Mouse (Mus musculus) heart, adult 2 months (tissue): ENCODE measurements at regions not wholly inside any gene's neighbourhood (a gene's known extent, or its start where the extent isn't known, plus 50 kb on each side); places are given as distances from the start of the nearest gene placed in this dataset.

ENCODE experiments used
- DNase-seq, 2 experiments: peaks; one replicate each; pipeline ENCODE4 v3.0.0; 2021
- H3K27ac ChIP-seq: fragments of 200-600 bp; 2 replicates; pipeline ENCODE4 v1.8.1; 2022
- H3K27me3 ChIP-seq: fragments of 200-500 bp; 2 replicates; pipeline ENCODE4 v1.6.1; 2012; ENCODE audit warnings: mild to moderate bottlenecking, low read length, inconsistent platforms, mixed read lengths; ENCODE audit not compliant: control insufficient read depth, insufficient read depth
- H3K36me3 ChIP-seq: fragments of 200-500 bp; 2 replicates; pipeline ENCODE4 v1.6.1; 2012; ENCODE audit warnings: low read length, inconsistent platforms; ENCODE audit not compliant: control insufficient read depth, insufficient read depth
- H3K4me1 ChIP-seq: fragments of 200-500 bp; 2 replicates; pipeline ENCODE4 v1.6.1; 2011; ENCODE audit warnings: low read length; ENCODE audit not compliant: control insufficient read depth, insufficient read depth
- H3K4me3 ChIP-seq: fragments of 200-600 bp; 2 replicates; pipeline ENCODE4 v1.8.1; 2022
- H3K79me2 ChIP-seq: fragments of 200-500 bp; replicated peaks from 2 replicates; pipeline ENCODE4 v1.6.1; 2012; ENCODE audit warnings: mild to moderate bottlenecking, inconsistent platforms, low read length, moderate library complexity, mixed read lengths; ENCODE audit not compliant: control insufficient read depth, insufficient read depth
- H3K9ac ChIP-seq: fragments of 200-500 bp; 2 replicates; pipeline ENCODE4 v1.6.1; 2012; ENCODE audit warnings: low read depth, mild to moderate bottlenecking, control low read depth, inconsistent platforms, low read length, mixed read lengths
- CTCF ChIP-seq: fragments of 200-600 bp; IDR thresholded peaks from 2 replicates; pipeline ENCODE4 v1.8.1; 2022; ENCODE audit warnings: antibody characterized with exemption, mild to moderate bottlenecking, moderate library complexity
- EP300 ChIP-seq: fragments of 200-500 bp; IDR thresholded peaks from 2 replicates; pipeline ENCODE4 v1.6.1; 2011; ENCODE audit warnings: low read depth, low read length, control low read depth; ENCODE audit not compliant: insufficient read depth
- POLR2A ChIP-seq: fragments of 200-500 bp; IDR thresholded peaks from 2 replicates; pipeline ENCODE4 v1.6.1; 2011; ENCODE audit warnings: mild to moderate bottlenecking, low read depth, low read length, control low read depth; ENCODE audit not compliant: insufficient read depth
- WGBS: fragments of 180-500 bp; shearing (Covaris S2); methylation state at CpG from one replicate; pipeline ENCODE4 v1.1.7; 2018; 5-methylcytosine and 5-hydroxymethylcytosine counted together
- intact Hi-C: fragments of 180-260 bp; cut with DNase I; formaldehyde crosslinking; loops from one replicate; pipeline ENCODE4 v1.15.1; 2025

- Histone ChIP-seq H3K27ac (no peak overlapping the region), H3K79me2 (no peaks in the 10 kb centered on the region), H3K27me3 (no peaks in the 10 kb centered on the region), H3K4me3 (no peak overlapping the region), H3K9ac (no peak overlapping the region), H3K36me3 (no peaks in the 10 kb centered on the region), H3K4me1 (no peaks in the 10 kb centered on the region)
- TF ChIP-seq POLR2A (no peak), EP300 (no peak), CTCF (no peak)
- 13% methylated on average over 1 of the region's 1 CpGs for WGBS
- no peak for DNase-seq
- intact Hi-C loops, result no loop called here
Observed at GRCm38 (mm10) chr12:65502045-65502444, 276.7 kb downstream of the Wdr20rt start.

- H3K9ac ChIP-seq, result no peak overlapping the region
Observed at GRCm38 (mm10) chr12:65513070-65513469, 287.8 kb downstream of the Wdr20rt start.

DNA sequence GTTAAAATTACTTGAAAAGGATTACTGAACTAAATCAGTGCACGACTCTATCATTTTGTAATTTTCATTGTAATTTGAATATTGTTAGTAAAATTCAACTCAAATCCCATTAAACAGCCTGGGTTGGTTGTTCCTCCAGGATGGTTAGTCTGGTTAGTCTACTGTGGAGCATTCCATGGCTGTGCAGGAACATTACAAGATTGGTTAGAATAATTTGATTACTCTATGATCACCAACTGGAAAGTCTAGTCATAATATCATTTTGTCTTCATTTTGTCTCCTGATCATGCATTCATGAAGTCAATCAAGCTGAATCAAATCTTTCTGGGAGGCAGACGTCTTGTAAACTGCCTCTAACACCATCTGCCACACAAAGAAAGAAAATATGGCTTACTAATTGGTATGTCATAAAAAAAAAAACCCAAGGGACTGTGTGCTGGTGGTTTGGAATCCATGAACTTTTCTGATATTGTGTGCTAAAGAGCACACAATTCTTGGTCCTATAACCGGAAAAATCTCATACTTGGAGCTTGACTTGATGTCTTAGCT, 308.9 kb downstream of the Wdr20rt start:
- H3K27me3 ChIP-seq, result no peaks in the 10 kb centered on the region
- TF ChIP-seq POLR2A (no peak), EP300 (no peak), CTCF (no peak)
- intact Hi-C loops, result no loop called here
- DNase-seq, result no peak
- H3K79me2 ChIP-seq, result no peaks in the 10 kb centered on the region
- no peak overlapping the region for H3K4me3 ChIP-seq
- WGBS, result 56% methylated on average over 3 of the region's 3 CpGs
- no peaks in the 10 kb centered on the region for H3K36me3 ChIP-seq
- H3K4me1 ChIP-seq, result no peaks in the 10 kb centered on the region
- no peak overlapping the region for H3K9ac ChIP-seq
- H3K27ac ChIP-seq, result no peak overlapping the region

More at GRCm38 (mm10) chr12:65513070-65513469, 287.8 kb downstream of the Wdr20rt start:
- no peaks in the 10 kb centered on the region for H3K79me2 ChIP-seq
- H3K27ac ChIP-seq, result no peak overlapping the region
- no peak for DNase-seq
- H3K4me1 ChIP-seq, result no peaks in the 10 kb centered on the region
- no peaks in the 10 kb centered on the region for H3K36me3 ChIP-seq
- 71% methylated on average over 1 of the region's 1 CpGs for WGBS
- H3K27me3 ChIP-seq, result no peaks in the 10 kb centered on the region
- TF ChIP-seq EP300 (no peak), CTCF (no peak)
- H3K4me3 ChIP-seq, result no peak overlapping the region
- intact Hi-C loops, result no loop called here

- no peaks in the 10 kb centered on the region for H3K36me3 ChIP-seq
- no peaks in the 10 kb centered on the region for H3K79me2 ChIP-seq
- H3K27me3 ChIP-seq, result no peaks in the 10 kb centered on the region
- no peaks in the 10 kb centered on the region for H3K4me1 ChIP-seq
- intact Hi-C loops, result no loop called here
- WGBS, result 90% methylated on average over 4 of the region's 4 CpGs
- TF ChIP-seq CTCF (no peak), EP300 (no peak), POLR2A (no peak)
- no peak overlapping the region for H3K9ac ChIP-seq
- no peak for DNase-seq
- H3K27ac ChIP-seq, result no peak overlapping the region
- no peak overlapping the region for H3K4me3 ChIP-seq
Observed at GRCm38 (mm10) chr12:65548301-65548700, 323.0 kb downstream of the Wdr20rt start.

- DNase-seq, result no peak
- Histone ChIP-seq H3K36me3 (no peaks in the 10 kb centered on the region), H3K4me3 (no peak overlapping the region), H3K9ac (no peak overlapping the region), H3K79me2 (no peaks in the 10 kb centered on the region), H3K27ac (no peak overlapping the region), H3K27me3 (no peaks in the 10 kb centered on the region), H3K4me1 (no peaks in the 10 kb centered on the region)
- WGBS, result 83% methylated on average over 3 of the region's 3 CpGs
- TF ChIP-seq POLR2A (no peak), CTCF (no peak), EP300 (no peak)
- intact Hi-C loops, result no loop called here
Observed at GRCm38 (mm10) chr12:65552230-65552629, 326.9 kb downstream of the Wdr20rt start.

DNA sequence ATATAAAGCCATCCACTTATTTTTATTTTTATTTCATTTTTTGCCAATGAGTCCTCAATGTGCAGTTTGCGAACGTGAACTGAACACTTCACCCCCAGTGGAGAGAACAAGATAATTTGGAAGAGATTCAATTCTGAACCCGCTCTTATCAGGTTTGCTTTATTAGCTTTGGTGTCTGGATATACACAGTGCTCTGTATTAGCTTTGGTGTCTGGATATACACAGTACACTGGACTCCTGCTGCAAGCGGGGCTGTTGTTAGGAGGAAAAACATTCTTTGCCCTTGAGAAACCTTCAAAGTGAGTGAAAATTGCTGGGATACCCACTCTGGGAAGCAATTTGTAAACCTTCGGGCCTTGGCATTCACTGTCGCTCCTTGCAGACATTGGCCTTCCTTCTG, 333.7 kb downstream of the Wdr20rt start:
- no peak for DNase-seq
- no peaks in the 10 kb centered on the region; the same call in 1 of the 2 replicates for H3K27me3 ChIP-seq
- intact Hi-C loops, result no loop called here
- WGBS, result 60% methylated on average over 6 of the region's 6 CpGs
- H3K4me1 ChIP-seq, result no peaks in the 10 kb centered on the region
- TF ChIP-seq POLR2A, result no peak
- TF ChIP-seq EP300, result no peak
- TF ChIP-seq CTCF, result no peak
- no peaks in the 10 kb centered on the region for H3K79me2 ChIP-seq
- no peak overlapping the region for H3K9ac ChIP-seq
- no peak overlapping the region for H3K4me3 ChIP-seq
- H3K36me3 ChIP-seq, result no peaks in the 10 kb centered on the region
- no peak overlapping the region for H3K27ac ChIP-seq
